Mouse (Mus musculus): Measurements from ENCODE around the gene Gapdh.
A peak's percentile ranks its signal among the peaks of the same experiment; 100 is the strongest.

Gapdh gene

DNA sequence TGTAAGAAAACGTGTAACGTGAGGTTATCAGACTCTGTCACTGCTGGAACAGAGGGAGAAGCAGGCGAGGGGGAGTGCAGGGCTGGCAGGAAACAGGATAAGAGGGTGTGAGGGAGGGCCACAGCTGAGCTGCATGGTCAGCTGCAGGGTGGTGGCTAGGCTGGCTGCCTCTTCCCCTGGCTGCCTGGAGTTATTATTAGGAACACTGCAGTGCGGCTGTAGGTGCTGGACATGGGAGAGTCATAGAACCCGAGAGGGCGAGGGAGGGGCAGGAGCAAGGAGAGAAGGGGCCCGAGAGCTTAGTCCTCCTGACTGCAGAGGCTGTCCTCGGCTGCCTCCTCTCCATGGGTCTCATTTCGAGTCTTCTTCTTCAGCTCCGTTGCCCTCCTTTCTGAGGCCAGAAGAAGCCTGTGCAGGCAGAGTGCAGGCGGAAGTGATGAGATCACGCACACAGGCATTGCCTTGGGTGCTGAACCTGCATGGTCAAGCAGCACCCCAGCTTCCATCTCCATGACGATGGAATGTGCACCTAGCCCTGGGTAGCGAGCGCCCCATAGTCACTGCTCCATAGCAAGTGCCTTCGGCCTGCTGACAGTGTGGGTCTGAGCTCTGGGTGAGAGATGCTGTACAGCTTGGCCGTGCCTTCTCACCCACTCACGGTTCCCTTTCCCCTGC, 17.9 kb downstream of the Gapdh start:
- no peak for DNase-seq

DNA sequence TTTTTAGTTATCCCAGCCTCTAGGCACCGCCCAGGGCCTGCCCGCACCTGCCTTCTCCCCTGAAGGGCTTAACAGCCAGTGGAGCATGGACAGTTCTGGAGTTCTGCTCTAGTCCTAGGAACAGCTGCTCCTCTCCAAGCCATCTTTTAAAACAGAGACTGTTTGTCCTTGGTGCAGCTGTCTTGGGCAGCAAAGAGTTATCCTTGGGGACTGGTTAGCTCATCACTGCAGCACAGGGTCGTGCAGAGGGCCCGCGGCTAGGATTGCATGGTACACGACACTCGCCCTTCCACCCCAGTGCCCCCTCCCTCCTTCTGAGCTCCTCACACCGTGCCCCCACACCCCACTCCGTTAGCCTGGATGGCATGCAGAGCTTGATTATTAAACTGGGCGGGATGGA, 18.9 kb downstream of the Gapdh start:
- DNase-seq: no peak

DNA sequence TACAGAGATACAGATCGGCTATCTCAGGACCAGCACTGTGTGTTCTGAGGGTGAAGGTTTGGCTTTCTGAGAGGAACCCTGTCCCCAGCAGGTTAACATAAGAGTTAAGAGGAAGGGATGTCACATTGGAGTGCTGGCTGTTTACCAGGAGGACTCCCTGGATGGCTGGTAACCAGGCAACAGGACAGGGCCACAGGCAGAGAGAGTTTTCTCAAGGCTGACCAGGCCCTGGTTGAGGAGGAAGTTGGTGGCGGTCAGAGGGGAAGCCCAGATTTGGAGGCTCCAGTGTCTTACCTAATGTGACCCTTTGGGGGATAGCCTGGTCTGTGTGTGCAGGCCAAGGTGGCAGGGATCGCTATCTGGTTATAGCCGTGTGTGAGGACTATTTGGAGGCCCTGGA, 19.5 kb downstream of the Gapdh start:
- no peak for DNase-seq

GRCm38 (mm10) chr6:125146148-125146547, 20.1 kb downstream of the Gapdh start:
- no peak for DNase-seq

DNA sequence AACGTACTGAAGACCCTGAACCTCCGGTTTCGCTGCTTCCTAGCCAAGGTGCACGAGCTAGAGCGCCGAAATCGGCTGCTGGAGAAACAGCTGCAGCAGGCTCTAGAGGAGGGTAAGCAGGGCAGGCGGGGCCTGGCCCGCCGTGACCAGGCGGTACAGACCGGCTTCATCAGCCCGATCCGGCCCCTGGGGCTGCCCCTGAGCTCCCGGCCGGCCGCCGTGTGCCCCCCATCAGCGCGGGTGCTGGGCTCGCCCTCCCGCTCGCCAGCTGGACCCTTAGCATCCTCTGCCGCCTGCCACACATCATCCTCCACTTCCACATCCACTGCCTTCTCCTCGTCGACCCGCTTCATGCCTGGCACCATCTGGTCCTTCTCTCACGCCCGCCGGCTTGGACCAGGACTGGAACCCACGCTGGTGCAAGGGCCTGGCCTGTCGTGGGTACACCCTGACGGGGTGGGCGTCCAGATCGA, 20.8 kb downstream of the Gapdh start:
- DNase-seq: peak; percentile 34

- DNase-seq: peak; percentile 86
Observed at GRCm38 (mm10) chr6:125145001-125145400, 21.3 kb downstream of the Gapdh start, which contains the start of gene Iffo1. TSS of gene Iffo1 (plus strand) at chr6:125145241.

GRCm38 (mm10) chr6:125143904-125144303, 22.4 kb downstream of the Gapdh start:
- no peak for DNase-seq

GRCm38 (mm10) chr6:125143128-125143527, 23.1 kb downstream of the Gapdh start:
- no peak for DNase-seq

DNA sequence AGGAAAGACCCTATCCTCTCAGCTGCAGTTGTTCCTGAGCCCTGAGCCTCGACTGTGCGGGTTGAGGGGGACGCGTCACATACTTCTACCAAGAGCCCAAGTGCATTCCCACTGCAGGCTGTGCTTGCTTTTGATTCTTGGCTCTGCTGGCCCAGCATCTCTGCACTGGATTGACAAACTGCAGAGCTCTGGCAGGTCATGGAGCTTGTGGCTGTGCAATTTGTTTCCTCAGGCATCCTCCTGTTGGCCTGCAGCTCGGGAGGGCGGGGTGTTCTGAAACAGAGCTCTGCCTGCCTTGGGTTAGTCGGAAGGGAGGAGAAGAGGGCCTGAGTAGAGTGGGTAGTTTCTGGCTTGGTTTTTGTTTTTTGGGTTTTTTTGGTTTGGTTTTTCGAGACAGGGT, 23.8 kb downstream of the Gapdh start:
- DNase-seq: no peak

DNA sequence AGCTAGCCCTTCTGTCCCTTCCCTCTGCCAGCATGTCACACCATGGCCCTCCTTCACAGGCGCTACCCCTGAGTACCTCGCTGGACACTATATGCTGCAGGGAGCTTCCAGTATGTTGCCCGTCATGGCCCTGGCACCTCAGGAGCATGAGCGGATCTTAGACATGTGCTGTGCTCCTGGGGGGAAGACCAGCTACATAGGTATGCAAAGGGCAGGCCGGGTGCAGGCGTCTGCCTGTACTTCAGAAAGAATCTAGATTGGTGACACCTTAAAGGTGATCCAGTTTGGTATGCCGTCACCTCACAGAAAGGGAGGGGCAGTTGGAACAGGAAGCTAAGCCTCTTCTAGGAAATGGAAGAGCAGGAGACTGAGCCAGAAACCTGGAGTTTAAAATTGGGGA, 26.5 kb downstream of the Gapdh start:
- no peak for DNase-seq

GRCm38 (mm10) chr6:125137002-125137671, 29.1 kb downstream of the Gapdh start:
- DNase-seq: peak; percentile 76

- no peak for DNase-seq
Observed at GRCm38 (mm10) chr6:125132470-125132869, 33.8 kb downstream of the Gapdh start.

DNA sequence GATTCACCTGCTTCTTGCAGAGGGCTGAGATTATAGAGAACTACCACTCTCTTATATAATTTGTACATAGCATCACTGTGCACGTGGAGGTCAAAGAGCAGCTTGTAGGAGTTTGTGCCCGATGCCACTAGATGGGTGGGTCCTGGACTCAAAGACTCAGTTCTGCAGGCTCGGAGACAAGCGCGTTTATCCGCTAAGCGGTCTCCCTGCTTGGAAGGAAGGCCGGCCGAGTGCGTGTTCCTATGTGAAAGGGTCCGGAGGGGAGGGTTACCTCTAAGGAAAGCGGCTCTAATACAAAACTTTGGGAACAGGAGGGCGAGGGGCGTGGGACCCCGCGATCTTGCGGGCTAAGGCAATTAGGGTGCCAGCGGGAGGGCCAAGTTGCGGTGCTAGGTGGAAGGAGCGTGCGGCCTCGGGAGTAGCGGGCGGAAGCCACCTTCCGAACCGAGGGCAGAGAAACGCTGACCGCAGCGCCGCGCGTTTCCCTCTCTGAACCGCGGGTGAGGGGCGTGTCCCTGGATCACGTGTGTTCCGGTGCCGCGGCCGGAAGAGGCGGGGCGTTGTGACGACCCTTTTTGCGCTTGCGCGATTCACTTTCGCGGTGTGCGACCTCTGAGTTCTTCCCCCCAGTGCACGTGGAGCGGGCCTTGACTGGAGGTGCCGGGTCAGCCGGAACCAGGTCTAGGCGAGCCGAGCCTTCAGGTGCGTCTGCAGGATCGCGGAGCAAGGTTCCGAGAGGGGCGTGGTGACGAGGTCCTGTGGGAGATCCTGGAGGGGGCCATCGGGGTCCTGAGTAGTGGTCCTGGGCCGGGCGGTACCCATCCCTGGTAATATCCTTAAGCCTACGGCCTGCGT, 34.7 kb downstream of the Gapdh start, which contains the start of gene Nop2:
Nop2 (plus strand) TSS at position 608 of the 855 bp plus-strand sequence.
- peak; percentile 86 for DNase-seq

DNA sequence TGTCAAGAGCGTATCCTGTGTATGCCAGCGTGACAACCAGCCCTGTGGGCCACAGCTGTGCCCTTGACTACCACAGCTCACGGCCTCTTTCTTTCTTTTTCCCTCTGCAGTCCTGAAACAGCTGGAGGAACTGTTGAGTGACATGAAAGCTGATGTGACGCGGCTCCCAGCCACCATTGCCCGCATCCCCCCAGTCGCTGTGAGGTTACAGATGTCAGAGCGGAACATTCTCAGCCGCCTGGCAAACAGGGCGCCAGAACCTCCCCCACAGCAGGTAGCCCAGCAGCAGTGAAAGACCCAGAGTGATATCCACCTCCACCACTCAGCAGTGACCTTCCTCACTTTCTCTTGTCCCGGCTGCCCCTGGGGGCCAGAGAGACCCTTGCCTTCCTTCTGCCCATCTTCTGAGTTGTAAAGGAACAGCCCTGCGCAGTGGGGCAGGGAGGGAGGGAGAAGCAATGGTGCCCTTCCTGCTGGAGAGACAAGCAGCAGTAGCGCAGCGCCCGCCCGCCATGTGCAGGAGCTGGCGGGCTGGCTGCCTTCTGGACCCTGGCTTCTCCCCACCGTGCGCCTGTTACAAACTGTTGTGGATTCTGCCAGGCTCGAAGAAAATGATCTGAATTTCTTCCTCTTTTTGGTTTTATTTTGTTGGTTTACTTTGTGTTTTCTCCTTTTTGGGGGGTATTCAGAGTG, 36.4 kb downstream of the Gapdh start:
- DNase-seq: no peak

DNA sequence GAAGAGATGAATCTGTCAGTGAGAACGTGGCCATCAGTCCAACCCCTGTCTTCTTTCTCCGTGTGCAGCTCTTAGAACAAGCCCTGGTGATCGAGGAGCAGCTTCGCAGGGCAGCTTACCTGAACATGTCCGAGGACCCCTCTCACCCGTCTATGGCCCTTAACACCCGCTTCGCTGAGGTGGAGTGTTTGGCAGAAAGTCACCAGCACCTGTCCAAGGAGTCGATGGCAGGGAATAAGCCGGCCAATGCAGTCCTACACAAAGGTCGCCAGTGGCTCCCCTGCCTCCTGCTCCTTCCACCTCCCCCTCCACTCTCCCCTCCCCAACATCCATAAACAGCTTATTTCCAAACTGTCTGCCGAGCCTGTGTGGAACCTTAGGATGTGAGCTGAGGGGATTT, 37.5 kb downstream of the Gapdh start:
- no peak for DNase-seq

DNA sequence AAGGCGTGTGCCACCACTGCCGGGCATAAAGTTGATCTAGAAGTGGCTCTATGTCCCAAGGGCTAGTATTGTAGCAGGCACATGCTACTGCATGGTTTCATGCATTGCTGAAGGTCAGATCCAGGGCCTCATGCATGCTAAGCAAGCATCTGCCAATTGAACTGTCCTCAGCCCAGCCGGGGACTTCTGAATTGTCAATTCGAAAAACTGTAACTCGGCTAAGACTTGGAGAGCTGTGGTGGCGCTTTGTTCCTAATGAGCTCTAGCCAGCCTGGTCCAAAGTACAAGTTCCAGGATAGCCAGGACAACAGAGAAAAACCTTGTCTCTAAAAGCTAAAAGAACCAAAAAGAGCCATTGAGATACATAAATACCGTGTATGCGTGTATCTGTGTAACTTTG, 46.9 kb downstream of the Gapdh start:
- DNase-seq: no peak

- DNase-seq: no peak
Observed at GRCm38 (mm10) chr6:125112553-125112952, 53.7 kb downstream of the Gapdh start.
